Mouse (Mus musculus): ENCODE data around the gene Spopl. TPM values are rescaled to one million over a fixed set of nuclear protein-coding genes. Genes with fewer than 3 reads are reported as not detected.
"Not testable (repeated sequence)": the region's sequence is repeated elsewhere in the genome, so short reads cannot be mapped to it uniquely, and the experiment has no call there.

The Spopl gene
- 23.6 and 29.3 TPM in 2 replicates for polyA plus RNA-seq (2011; ENCODE audit: insufficient read length, low read depth, missing spikeins)

DNA sequence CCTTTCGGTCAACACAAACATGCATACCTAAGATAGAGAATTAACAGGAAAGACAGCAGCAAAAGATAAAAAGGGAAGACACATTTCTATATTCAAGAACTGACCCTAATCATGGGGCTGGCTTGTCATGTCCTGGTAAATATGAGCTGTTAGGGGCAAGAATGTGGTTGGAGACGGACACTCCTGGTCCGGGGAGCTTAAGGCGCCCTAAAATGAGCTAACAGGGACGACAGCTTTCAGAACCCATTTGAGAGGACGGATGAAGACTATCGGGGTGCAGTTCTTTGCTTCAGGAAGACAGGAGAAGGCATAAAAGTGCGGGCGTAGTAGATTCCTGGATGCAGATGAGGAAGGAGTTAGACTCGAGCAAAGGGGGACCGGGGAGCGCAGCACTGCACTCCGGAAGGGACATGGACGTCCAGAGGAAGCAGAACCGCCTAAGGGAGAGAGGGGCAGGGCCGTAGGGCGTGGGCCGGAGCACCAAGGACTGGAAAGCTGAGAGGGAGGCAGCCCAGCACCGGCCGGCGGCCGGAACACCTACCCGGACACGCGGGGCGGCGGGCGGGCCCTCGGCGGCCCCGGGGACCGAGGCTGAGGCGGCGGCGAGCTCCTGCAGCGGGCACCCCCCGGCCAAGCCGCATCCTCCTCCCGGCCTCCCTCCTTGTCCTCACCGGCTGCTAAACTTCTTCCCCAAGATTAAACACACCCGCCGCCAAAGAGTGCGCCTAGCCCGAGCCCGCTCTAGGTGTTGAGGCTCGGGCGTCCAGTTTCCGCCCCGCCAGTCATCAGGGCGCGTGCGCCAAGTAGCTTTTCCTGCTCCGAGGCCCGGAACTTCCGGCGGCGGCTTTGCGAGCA lies at the start of gene Spopl:
Spopl (minus strand) TSS at position 805 of the 855 bp plus-strand sequence.
- TF ChIP-seq CTCF (IDR thresholded peaks at IDR 0.05; ENCODE audit: borderline replicate concordance, insufficient read depth, low read length) = no peak
- peak; percentile 66 for TF ChIP-seq POLR2A (IDR thresholded peaks at IDR 0.05; ENCODE audit: low read depth, low read length)
- Histone ChIP-seq H3K27ac (ENCODE audit: insufficient read depth, low read length) (peak within 1 kb of the TSS; percentile 84), H3K4me3 (ENCODE audit: insufficient read depth, low read length) (peak within 1 kb of the TSS; percentile 93), H3K4me1 (ENCODE audit: control insufficient read depth, insufficient read depth, low read length) (no peaks in the 10 kb centered on the region)

- TF ChIP-seq CTCF (IDR thresholded peaks at IDR 0.05; ENCODE audit: borderline replicate concordance, insufficient read depth, low read length) = no peak
- no peaks in the 10 kb centered on the region for H3K4me1 ChIP-seq (ENCODE audit: control insufficient read depth, insufficient read depth, low read length)
- no peak overlapping the region for H3K27ac ChIP-seq (ENCODE audit: insufficient read depth, low read length)
- H3K4me3 ChIP-seq (ENCODE audit: insufficient read depth, low read length) = no peak overlapping the region
Measured at GRCm38 (mm10) chr2:23620128-23620527, 48.2 kb upstream of the Spopl start.

DNA sequence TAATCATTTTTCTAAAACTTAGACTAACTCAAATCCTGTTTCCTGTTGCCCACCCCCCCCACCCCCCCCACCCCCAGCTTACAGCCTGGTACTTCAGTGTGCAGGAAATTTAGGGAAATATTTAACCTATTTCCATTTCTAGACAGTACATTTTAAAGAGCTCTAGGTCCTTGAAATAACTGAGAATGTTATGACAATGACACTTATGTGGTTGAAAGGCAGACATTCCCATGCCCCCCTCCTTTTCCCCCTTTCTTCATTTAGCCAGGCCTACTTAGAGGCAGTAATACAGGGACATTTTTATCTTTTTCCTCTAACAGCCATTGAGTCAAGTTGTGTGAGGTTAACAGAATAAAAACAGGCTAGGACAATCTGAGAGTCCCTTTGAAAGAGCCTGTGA lies 46.1 kb upstream of the Spopl start:
- H3K27ac ChIP-seq (ENCODE audit: insufficient read depth, low read length) = no peak overlapping the region
- no peaks in the 10 kb centered on the region for H3K4me1 ChIP-seq (ENCODE audit: control insufficient read depth, insufficient read depth, low read length)
- H3K4me3 ChIP-seq (ENCODE audit: insufficient read depth, low read length) = no peak overlapping the region
- TF ChIP-seq CTCF (IDR thresholded peaks at IDR 0.05; ENCODE audit: borderline replicate concordance, insufficient read depth, low read length) = no peak
- TF ChIP-seq POLR2A (IDR thresholded peaks at IDR 0.05; ENCODE audit: low read depth, low read length) = no peak

DNA sequence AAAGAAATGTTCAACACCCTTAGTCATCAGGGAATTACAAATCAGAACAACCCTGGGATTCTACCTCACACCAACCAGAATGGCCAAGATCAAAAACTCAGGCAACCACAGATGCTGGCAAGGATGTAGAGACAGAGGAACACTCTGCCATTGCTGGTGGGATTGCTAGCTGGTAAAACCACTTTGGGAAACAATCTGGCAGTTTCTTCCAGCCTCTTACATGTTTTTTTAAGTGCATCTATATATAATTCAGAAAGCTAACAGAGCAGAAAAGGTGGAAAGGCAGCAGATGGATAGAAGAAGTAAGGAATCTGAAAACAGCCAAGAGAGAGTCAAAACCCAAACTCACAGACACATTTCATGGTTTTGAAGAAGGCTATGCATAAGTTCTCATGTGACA lies 33.5 kb upstream of the Spopl start:
- Histone ChIP-seq H3K4me3 (ENCODE audit: insufficient read depth, low read length) (no peak overlapping the region), H3K4me1 (ENCODE audit: control insufficient read depth, insufficient read depth, low read length) (no peaks in the 10 kb centered on the region), H3K27ac (ENCODE audit: insufficient read depth, low read length) (no peak overlapping the region)
- no peak for TF ChIP-seq CTCF (IDR thresholded peaks at IDR 0.05; ENCODE audit: borderline replicate concordance, insufficient read depth, low read length)
- no peak for TF ChIP-seq POLR2A (IDR thresholded peaks at IDR 0.05; ENCODE audit: low read depth, low read length)

DNA sequence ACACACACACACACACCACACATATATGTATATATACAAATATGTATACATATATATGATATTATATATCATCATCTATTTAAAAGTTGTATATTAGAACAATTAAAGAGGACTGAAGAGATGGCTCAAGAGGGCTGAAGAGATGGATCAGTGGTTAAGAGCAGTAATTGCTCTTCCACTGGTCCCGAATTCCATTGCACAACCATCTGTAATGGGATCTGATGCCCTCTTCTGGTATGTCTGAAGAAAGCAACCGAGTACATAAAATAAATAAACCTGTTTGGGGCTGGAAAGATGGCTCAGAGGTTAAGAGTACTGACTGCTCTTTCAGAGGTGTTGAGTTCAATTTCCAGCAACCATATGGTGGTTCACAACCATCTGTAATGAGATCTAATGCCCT lies 16.9 kb upstream of the Spopl start:
- no peaks in the 10 kb centered on the region for H3K4me1 ChIP-seq (ENCODE audit: control insufficient read depth, insufficient read depth, low read length)
- no peak overlapping the region for H3K4me3 ChIP-seq (ENCODE audit: insufficient read depth, low read length)
- no peak for TF ChIP-seq POLR2A (IDR thresholded peaks at IDR 0.05; ENCODE audit: low read depth, low read length)
- TF ChIP-seq CTCF (IDR thresholded peaks at IDR 0.05; ENCODE audit: borderline replicate concordance, insufficient read depth, low read length) = no peak
- no peak overlapping the region for H3K27ac ChIP-seq (ENCODE audit: insufficient read depth, low read length)

DNA sequence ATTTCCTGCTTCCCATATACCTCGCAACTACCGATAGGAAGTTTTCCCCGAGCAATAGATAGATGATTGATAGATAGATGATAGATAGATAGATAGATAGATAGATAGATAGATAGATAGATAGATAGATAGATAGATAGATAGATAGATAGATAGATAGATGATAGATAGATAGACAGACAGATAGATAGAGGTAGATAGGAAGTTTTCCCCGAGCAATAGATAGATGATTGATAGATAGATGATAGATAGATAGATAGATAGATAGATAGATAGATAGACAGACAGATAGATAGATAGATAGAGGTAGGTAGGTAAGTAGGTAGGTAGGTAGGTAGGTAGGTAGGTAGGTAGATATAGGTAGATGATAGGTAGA lies 239 bp upstream of the Spopl start:
- peak overlapping the region; percentile 93 for H3K4me3 ChIP-seq (ENCODE audit: insufficient read depth, low read length)
- H3K27ac ChIP-seq (ENCODE audit: insufficient read depth, low read length); H3K4me1 ChIP-seq (ENCODE audit: control insufficient read depth, insufficient read depth, low read length): not testable (repeated sequence)

- H3K4me1 ChIP-seq (ENCODE audit: control insufficient read depth, insufficient read depth, low read length) = no peaks in the 10 kb centered on the region
- TF ChIP-seq POLR2A (IDR thresholded peaks at IDR 0.05; ENCODE audit: low read depth, low read length) = no peak
- TF ChIP-seq CTCF (IDR thresholded peaks at IDR 0.05; ENCODE audit: borderline replicate concordance, insufficient read depth, low read length) = no peak
- no peak overlapping the region for H3K27ac ChIP-seq (ENCODE audit: insufficient read depth, low read length)
- H3K4me3 ChIP-seq (ENCODE audit: insufficient read depth, low read length) = peak overlapping the region; percentile 93; the same call in 1 of the 2 replicates
Measured at GRCm38 (mm10) chr2:23570563-23570962, 1.3 kb downstream of the Spopl start.

DNA sequence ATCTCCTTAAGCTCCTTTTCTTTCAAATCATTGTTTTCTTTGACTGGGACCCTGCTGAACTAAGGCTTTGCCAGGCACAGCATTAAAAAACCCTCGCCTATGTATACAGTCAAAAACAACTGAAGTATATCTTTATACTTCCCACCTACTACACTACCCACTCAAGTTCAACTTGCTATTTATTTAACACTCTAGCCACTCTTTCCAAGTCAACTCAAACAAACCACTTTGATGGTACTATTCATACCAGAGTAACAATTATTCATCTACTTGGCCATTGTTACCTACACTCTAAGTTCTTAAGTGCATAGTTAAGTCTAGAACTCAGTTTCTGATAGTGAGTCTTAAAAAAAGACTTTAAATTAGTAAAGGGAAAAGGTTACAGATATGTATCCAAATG lies 3.1 kb downstream of the Spopl start:
- H3K4me3 ChIP-seq (ENCODE audit: insufficient read depth, low read length) = no peak overlapping the region
- TF ChIP-seq CTCF (IDR thresholded peaks at IDR 0.05; ENCODE audit: borderline replicate concordance, insufficient read depth, low read length) (no peak), POLR2A (IDR thresholded peaks at IDR 0.05; ENCODE audit: low read depth, low read length) (no peak)
- H3K4me1 ChIP-seq (ENCODE audit: control insufficient read depth, insufficient read depth, low read length) = no peaks in the 10 kb centered on the region
- no peak overlapping the region for H3K27ac ChIP-seq (ENCODE audit: insufficient read depth, low read length)

DNA sequence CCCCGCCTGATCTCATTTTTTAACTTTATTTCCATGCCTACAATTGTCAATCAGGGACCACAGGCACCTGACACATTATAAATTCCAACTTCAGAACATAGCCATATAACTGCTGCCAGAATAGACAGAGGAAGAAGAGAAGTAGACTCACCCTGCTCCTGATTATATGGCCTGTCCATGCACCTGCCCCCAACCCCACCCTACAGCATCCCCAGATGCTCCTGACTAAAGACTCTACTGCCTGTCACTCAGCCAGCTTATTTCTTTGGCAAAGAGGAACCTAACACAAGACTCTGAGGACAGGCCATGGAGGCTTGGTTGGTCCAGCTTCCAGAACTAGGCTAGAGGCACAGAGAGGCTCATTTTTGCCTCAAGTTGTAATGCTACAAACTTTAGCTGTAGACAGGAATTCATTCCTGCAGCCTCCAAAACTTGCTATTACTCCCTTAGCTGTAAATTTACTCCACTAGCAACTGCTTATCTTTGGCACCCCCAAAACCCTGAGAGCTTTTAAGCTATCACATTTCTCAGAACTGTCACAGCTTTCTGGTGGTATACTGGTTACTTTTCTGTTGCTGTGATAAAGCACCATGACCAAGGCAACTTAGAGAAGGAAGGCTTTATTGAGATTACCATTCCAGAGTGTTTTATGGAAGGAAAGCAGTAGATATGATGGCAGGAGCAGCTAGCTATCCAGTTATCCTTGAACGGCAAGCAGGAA lies 6.7 kb downstream of the Spopl start:
- Histone ChIP-seq H3K4me3 (ENCODE audit: insufficient read depth, low read length) (no peak overlapping the region), H3K4me1 (ENCODE audit: control insufficient read depth, insufficient read depth, low read length) (no peaks in the 10 kb centered on the region), H3K27ac (ENCODE audit: insufficient read depth, low read length) (no peak overlapping the region)
- TF ChIP-seq CTCF (IDR thresholded peaks at IDR 0.05; ENCODE audit: borderline replicate concordance, insufficient read depth, low read length) (no peak), POLR2A (IDR thresholded peaks at IDR 0.05; ENCODE audit: low read depth, low read length) (no peak)

DNA sequence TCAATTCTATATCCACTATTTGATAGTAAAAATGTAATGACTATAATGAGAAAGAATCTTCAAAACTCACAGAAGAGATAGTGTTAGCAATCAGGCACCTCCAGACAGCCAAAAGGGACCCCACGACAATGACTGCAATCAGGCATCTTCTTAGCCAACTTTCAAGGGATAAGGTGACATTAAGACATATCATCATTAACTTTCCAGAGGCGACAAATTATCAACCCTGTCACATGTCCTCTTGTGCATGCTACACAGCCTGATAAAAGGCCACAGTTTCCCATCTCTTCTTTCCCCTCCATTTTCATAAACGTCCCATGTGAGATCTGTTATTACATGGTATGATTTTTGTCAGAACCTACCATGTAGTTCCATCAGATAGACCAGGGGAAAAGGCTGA lies 9.0 kb downstream of the Spopl start:
- Histone ChIP-seq H3K4me1 (ENCODE audit: control insufficient read depth, insufficient read depth, low read length) (no peaks in the 10 kb centered on the region), H3K27ac (ENCODE audit: insufficient read depth, low read length) (no peak overlapping the region), H3K4me3 (ENCODE audit: insufficient read depth, low read length) (no peak overlapping the region)
- TF ChIP-seq CTCF (IDR thresholded peaks at IDR 0.05; ENCODE audit: borderline replicate concordance, insufficient read depth, low read length) (no peak), POLR2A (IDR thresholded peaks at IDR 0.05; ENCODE audit: low read depth, low read length) (no peak)
